Mouse (Mus musculus) testis, postnatal 10 days (tissue): ENCODE measurements around the gene Plekhg4.

ENCODE experiments used
- DNase-seq: peaks from one replicate; pipeline ENCODE4 v3.0.0; 2021; ENCODE audit warnings: low spot score

Plekhg4 gene

DNA sequence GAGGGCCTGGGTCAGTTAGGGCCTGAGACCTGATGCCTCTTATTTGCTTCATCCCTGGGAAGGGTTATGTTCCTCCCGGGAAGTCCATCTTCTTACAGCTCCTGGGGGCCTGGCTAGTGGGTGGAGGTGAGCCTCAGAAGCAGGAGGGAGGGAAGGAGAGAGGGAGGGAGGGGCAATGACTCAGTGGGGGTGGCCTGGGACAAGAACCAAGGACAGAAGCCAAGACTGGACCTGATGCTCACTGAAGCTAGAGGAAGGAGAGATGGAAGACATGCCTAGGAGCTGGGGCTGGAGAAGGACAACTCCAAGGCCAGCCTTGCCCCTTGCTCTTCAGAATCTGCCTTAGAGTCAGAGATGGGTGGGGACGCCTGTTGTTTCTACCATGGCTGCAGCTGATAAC is at the start of gene Plekhg4:
Plekhg4 (plus strand) TSS at position 243 of the 400 bp plus-strand sequence.
- no peak for DNase-seq

DNA sequence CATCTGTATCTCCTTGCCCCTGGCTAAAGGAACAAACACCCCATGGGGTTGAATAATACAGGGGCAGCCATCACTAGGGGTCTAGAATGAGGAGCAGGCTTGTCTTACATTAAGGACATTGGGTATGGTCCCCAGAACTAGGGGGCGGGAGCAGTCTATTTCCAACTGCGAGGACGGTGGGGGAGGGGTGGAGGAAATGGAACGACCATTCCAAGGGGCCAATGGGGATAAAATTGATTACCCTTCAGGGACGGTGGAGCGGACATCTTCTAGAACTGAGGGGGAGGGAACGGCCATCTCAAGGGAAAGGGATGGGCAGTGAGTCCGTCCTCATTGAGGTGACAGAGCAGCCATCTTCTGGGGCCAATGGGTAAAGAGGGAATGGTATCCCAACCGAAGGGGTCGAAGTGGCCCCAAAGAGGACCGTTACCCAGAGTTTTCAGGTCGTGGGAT is 47.4 kb upstream of the Plekhg4 start:
- peak; percentile 63 for DNase-seq

DNA sequence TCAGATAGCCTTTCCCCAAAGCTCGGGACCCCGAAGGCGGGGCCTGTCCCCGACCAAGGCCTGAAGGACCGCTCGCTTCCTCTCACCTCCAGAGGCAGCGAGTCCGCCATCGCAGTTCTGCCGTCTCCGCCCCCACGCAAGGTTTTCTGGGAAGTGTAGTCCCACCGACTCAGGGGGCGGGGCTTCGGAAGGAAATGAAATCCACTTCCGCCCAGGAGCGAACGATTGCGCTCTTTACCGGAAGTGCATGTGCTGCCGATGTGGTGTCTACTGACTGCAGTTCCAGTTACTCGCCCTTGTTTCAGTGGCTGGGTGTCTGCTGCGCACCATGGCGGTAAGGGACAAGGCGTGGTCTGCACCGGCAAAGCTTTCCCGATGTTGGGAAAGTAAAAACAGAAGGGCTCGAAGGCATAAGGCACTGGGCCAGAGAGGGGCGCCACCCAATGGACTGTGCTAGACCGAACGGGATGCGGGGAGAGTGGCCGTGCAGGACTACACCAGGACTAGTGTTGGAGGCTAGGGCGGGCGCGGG is 46.9 kb upstream of the Plekhg4 start, which contains the start of the genes Lrrc29 and Tmem208:
Lrrc29 (minus strand) TSS at position 138 of the 532 bp plus-strand sequence.
Tmem208 (plus strand) TSS at position 214 of the 532 bp plus-strand sequence.
- DNase-seq, result peak; percentile 99

DNA sequence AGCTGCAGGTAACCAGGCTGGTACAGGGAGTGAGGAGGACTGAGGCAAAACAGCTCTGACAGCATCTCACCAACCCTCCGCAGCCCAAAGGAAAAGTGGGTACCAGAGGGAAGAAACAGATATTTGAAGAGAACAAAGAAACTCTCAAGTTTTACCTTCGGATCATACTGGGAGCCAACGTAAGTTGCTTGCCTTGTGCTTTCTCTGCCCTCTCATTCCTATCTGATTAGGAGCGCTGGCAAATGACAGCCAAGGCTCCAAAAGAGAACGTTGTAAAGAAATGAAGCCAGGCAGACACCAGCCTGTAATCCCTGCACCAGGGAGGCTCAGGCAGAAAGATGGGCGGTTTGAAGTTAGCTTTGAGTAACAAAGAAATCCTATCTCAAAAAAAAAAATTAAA is 46.1 kb upstream of the Plekhg4 start:
- DNase-seq, result no peak

DNA sequence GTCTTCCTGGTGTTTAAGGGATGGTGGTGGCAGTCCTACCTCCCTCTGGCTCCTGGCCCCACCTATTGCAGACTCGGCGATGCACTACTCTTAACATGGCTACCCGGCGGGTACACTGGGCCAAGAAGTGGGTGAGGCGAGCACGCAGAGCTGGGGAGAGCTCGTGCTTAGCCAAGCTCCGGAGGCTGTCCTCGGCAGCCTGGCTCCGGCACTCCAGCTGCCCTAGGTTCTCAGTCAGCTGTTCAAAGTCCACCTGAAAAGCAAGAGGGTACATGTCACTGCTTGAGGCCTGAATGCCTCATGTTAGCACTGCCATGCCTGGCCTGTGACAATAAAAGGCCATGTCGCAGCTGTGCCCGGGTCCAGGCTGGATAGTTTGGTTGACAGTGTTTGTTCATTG is 42.7 kb upstream of the Plekhg4 start:
- no peak for DNase-seq

DNA sequence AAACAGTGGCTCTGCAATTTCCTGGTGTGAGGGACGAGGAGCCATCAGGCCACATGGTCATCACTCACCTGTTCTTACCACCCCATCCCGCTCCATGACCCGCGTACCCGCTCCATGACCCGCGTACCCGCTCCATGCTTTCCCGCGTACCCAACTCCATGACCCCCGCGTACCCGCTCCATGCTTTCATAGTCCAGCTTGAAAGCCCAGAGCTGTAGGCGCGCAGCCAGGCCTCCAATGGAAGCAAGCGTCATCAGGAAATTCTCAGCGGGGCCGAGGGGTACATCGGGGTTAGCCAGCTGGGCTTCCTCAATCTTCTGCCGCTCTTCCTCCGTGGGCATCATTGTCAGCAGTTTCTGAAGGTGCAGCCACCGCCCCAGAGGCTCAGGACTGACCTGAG is 41.6 kb upstream of the Plekhg4 start:
- peak; percentile 51 for DNase-seq

DNA sequence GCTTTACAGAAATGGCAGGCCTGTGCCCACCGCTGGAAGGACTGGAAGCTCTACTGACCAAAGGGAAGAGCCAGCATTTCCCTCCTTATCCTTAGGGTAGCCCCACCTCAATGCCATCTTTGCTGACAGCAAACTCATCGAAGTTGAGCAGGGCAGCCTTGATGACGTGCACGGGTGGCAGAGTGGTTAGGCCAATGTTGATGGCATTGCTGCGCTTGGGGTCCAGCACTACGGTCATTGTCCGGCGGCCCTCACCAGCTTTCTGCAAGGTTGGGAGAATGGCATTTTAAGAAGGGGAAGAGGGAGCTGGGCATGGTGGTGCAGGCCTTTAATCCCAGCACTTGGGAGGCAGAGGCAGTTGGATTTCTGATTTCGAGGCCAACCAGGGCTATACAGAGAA is 41.1 kb upstream of the Plekhg4 start:
- no peak for DNase-seq

DNA sequence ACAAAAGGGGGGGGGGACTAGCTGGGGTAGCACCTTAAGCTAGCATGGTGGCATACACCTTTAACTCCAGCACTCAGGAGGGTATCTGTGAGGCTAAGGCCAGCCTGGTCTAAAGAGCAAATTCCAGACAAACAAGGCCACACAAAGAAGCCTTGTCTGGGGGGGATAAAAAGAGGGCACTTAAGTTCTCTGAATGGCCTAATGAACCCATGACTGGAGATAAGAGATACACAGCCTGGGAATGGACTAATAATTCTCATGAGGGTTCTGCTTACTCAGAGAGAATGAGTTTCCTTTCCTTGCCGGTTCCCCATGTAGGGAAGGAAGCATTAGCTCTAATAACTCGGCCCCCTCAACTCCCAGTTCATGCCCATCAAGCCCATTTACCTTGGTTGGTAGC is 40.6 kb upstream of the Plekhg4 start:
- DNase-seq, result no peak

DNA sequence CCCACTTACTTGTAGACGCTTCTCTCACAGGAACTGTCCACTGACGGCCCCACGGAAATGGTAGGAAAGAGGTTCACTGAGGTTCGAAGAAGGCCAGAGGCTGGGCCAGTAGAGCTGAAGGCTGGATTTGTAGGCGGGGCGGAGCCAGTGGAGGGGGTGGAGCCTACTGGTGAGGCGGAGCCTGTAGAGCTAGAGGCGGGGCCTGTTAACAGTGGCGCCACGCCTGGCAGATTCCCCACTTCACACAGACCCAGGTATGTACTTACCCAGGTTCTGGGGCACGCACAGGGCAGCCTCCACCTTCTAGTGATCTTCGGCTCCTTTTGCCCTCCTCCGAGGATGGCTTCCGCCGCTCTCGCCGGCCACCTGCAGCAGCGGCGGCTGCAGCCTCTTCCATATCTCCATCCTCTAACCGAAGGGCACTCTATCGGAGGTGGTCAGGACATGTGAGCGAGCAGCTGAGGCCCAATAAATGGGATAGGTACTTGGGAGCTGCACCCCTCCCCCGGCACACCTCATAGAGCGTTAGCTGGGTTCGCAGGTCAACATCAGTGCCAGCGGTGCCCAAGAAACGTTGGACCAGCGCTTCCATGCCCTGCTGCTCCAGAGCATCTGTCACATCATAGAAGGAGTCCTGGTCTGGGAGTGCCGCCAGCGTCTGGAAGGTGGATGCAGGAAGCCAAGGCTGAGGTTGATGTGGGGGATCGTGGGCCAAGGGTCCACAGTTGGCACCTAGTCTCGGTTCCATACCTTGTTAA is 36.5 kb upstream of the Plekhg4 start:
- DNase-seq, result peak; percentile 69

DNA sequence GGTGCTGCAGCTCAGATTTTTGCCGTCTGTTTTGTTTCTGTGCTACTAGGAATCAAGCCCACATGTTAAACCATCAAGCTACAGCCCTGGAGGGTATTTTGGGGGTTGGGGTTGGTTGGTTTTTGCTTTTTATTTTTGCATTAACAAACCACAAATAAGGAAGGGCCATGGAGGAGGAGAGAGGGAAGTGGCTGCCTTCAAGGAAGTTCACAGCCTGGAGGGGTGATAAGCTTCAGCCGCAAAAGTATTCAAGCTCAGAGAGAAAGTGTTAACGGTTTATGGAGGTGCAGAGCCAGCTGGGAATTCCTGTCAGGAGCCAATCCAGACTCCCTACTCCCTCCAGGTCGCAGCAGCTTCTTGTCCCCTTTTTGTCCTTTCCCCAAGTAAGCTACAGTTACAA is 34.1 kb upstream of the Plekhg4 start:
- no peak for DNase-seq

DNA sequence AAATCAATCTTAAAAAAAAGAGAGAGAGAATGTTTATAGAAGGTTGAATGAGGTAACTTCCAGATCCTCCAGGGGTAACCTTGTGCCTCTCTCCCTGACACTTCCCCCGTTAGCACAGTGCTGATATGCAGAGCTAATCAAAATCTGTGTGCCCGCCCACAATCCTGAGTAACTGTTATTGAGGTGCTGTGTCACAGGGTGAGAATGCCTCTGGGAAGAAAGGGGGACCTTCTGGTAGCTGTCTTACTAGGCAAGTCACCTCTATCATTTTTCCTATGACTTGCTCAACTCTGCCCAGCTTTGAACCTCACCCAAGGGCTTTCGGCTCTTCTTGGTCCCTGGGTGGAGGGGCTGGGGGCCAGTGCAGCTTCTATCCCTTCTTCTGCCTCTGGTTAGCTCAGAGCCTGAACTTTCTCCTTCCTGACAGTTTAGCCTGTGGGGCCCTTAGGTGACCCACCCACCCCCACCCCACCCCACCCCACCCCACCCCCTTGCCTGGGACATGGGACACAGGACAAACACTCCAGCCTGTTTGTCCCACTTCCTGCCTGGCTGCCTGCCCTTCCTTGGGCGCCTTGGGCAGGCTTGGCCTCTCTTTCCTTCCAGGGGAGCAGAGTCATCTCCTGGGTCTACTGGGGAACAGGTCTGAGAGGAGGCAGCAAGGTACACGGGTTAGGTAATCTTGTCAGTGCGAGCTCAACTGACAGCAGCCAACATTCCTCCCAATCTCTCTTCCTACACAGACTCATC is 33.0 kb upstream of the Plekhg4 start:
- DNase-seq, result no peak

DNA sequence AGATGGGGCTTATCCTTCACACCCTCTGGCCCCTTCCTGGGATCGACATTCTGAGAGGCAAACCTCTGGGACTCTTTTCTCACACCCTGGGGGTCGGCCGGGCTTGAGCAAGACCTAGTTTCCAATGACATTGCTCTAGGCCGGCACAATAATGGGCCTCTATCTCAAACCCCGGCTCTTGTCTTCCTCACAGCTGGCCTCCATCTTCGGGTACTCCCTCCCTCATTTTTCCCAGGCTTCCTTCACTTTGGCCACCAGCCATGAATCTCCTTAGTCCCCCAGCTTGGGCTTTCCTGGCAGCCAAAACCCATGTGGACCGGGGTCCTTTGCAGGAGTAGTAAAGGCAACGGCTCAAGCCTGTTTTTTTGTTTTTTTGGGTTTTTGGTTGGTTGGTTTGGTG is 31.7 kb upstream of the Plekhg4 start:
- DNase-seq, result no peak

DNA sequence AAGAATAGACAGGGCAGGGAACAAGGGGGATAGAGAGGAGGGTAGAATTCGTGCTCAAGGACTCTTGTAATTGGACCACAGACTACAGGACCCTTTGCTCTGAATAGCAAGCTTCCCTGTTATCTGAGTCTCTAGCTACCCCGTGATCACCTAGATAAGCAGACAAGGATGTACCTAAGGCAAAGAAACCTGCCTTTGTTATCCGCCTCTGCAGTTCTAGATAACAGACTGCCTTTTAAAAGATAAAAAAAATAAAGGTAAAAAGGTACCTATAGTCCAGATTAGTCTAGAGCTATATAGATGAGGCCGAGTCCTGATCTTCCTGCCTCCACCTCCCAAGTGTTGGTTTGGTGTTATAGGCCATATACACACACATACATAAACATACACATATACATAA is 30.3 kb upstream of the Plekhg4 start:
- DNase-seq, result no peak

DNA sequence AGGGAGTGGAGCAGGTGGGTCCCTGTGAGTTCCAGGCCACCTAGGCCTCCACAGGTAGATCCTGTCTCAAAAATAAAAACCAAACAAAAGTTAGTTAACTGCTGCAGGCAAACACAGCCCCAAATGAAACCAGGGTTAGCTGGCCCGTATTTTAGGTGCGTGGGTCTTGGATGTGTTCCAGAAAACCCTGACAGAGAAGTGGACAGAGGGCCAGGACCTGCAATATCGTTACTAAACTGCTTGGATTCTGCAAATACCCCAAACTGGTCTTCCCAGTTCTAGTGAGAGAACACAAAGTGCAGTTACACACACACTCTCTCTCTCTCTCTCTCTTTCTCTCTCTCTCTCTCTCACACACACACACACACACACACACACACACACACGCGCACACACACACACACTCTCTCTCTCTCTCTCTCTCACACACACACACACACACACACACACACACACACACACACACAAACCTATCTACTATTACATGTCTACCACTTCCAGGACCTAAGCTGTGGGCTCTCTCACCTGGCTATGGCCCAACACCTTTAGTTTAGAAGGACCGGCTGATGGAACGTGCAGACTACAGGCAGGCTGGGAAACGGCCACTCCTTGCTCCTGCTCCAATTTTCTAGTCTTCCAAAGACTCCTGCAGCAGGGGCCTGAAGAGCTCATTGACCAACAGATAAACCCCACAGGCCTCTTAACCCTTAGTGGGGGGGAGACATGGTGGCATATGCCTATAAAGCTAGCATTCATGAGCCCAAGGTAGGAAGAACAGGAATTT is 29.1 kb upstream of the Plekhg4 start:
- DNase-seq, result no peak

DNA sequence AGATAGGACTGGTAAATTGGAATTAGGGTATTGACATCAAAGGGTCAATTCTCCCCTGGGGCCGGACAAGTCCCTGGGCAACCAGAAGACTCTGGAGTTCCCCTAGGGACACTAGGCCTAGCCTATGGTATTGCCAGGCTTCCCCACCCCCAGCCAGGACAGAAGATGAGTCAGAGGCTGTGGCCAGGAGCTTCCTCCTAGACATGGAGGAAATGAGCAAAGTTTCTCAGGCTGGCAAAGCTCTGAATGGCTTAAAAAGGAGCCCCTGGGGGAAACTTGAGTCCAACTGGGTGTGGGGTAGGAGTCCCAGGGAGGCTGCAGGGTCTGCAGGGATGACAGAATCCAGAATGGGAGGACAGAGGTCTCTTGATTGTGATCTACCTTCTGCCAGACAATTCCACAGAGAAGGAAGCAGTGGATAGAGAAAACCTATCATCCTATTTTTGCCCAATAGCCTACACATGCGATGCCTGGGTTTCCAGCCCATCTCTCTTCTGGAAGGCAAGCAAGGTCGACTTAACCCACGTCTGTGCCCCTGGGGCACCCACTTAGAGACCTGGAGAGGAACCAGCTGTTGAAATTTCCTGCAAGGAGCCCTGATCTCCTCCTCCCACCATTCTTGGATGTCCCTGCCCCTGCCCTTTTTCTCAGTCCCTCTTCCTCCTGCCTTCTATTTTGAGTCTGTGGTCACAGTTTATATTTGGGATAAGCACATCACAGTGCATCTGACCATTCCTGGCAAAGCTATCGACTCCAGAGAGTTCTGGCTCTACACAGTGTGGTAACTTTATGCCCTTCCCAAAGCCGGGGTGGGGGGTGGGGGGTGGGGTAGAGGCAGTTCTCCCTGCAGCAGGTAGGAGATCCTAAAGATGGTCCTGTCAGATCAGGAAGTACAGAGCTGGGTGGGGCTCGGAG is 27.8 kb upstream of the Plekhg4 start:
- no peak for DNase-seq

DNA sequence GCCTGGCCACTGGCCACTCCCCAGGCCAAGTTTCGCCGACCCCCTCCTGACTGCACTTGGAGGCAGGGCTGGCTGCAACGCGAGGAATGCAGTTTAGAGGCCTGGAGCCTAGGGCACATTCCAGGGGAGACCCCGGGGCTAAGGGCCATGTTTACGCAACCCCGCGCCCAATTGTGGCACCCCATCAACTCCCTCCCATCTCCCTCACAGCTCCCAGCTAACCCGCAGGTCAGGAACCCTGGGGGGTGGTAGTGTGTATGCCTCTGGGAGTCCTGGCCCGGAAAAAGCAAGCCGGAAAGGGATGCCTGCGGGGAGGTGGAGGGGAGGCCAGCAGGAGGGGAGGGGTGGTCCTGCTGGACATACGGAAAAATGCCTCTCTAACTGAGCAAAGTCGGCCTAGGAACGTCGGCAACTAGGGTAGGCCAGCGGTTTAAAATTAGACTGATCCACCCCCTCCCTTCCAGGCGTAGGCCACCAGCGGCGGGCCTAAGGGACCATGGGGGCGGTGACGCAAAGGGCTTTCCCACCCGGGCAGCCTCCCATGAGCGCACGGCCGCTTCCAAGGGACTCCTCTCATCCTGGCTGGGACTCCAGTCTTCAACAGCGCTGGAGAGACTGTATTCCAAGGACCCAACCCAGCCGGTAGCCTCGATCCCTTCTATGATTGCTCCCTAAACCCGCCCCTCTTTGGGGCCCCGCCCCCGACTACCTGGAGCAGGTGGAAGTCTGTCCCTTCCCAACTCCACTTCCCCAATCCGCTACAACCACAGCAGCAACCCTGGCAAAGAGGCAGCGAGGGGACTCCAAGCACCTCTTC is 26.3 kb upstream of the Plekhg4 start:
- peak; percentile 68 for DNase-seq

DNA sequence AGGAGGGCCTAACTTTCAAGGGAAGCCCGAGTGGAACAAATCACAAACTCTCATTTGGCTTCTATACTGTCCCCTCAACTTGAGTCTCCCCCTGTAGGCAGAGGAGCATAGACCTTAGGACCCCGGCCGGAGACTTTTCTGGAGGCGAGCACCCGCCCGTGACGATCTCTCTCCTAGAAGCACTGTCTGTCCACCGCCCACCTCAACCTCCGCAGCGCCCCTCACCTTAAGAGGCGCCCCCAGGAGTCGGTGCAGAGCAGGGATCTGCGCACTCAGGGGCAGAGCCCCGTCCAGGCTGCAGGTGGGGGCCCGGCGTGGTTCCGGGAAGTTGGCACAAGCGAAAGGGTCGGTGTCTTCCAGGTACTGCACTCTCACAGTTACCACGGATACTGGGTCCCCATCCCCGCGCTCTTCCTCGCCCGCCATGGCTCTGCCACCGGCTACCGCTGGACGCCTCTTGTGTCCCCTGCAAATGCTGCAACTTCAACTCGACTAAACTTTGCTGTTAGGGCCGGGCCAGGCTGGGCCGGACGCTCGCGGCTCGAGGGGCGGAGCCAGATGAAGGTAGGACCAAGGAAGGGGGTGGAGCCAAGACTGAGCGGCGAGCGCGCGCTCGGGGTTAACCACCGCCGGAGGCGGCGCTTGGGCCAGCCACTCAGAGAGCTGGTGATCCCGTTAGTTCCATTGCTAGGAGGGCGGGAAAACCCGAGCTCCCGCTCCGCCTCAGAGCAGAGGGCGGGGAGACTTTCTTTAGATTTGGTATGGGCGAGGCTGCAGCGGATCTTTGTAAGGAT is 25.4 kb upstream of the Plekhg4 start, which contains the start of gene Fhod1:
Fhod1 (minus strand) TSS at position 526 of the 794 bp plus-strand sequence.
- peak; percentile 96 for DNase-seq

DNA sequence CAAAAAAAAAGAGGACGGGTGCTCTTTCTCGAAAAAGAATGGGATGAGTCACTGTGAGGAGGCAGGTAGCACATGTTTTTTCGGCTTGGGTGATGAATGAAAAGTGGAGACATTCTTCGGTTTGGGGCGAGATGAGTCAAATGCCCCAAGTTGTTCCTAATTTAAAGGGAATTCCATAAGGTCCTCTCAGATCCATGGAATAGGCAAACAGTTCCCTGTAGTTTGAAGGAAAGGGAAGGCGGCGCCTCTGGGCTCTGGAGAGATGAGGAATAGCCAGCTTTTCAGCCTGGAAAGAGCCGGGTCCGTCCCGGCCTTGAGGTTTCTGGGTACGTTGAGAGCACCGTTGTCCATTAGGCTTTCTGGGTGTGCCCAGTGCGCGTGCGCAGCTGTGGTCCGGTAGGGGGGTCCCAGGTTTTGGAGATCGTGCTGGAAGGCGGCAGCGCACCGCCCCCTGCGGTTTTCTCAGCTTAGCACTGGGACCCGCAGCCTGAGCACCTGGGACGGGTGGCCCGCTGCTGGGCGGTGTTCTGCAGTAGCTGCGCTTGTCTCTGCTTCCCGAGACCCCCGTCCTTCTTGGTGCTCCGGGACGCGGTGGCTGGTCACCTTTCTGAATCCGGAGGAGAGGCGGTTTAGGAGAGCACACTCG is 24.5 kb upstream of the Plekhg4 start, which contains the start of gene Slc9a5:
Slc9a5 (plus strand) TSS at position 394 of the 646 bp plus-strand sequence.
- DNase-seq, result peak; percentile 69
